Mouse (Mus musculus): ENCODE measurements around the gene Chchd6. TPM values are rescaled to one million over a fixed set of nuclear protein-coding genes. Genes with fewer than 3 reads are reported as not detected.

The Chchd6 gene
- total and polyA plus RNA-seq, 3 experiments, result 49.5 to 74.7 TPM; not detected in 1

GRCm38 (mm10) chr6:89386956-89387355 lies 208.5 kb downstream of the Chchd6 start:
- no peak overlapping the region for H3K27ac ChIP-seq (ENCODE audit: control insufficient read depth, low read depth, low read length)
- no peaks in the 10 kb centered on the region for H3K9me3 ChIP-seq (replicated peaks; ENCODE audit: insufficient read depth, low read length)
- no peaks in the 10 kb centered on the region for H3K36me3 ChIP-seq (ENCODE audit: control insufficient read depth in 1 of 2, insufficient read depth in 2 of 2, low read length in 2 of 2)
- H3K9ac ChIP-seq (ENCODE audit: control insufficient read depth, low read depth, low read length, poor library complexity, severe bottlenecking), result no peak overlapping the region
- no peaks in the 10 kb centered on the region for H3K79me2 ChIP-seq (ENCODE audit: control insufficient read depth, insufficient read depth, low read length, poor library complexity)
- no peaks in the 10 kb centered on the region for H3K27me3 ChIP-seq (ENCODE audit: control insufficient read depth in 1 of 2, insufficient read depth in 2 of 2, low read length in 2 of 2)
- TF ChIP-seq NELFE (IDR thresholded peaks at IDR 0.05; ENCODE audit: low read depth, low read length) (no peak), MAZ (IDR thresholded peaks at IDR 0.05; ENCODE audit: low read depth, low read length) (no peak), POLR2AphosphoS5 (IDR thresholded peaks at IDR 0.05; ENCODE audit: borderline replicate concordance, low read depth, low read length) (no peak), POLR2AphosphoS2 (IDR thresholded peaks at IDR 0.05; ENCODE audit: low read length) (no peak), MYB (IDR thresholded peaks at IDR 0.05; ENCODE audit: low read depth, low read length) (no peak), MEF2A (IDR thresholded peaks at IDR 0.05; ENCODE audit: extremely low read depth, insufficient replicate concordance, low read depth, low read length, poor library complexity, severe bottlenecking) (no peak), SMC3 (IDR thresholded peaks at IDR 0.05; ENCODE audit: low read depth, low read length) (no peak), MXI1 (IDR thresholded peaks at IDR 0.05; ENCODE audit: low read depth, low read length) (no peak), TCF12 (IDR thresholded peaks at IDR 0.05; ENCODE audit: low read depth, low read length) (no peak), CHD1 (IDR thresholded peaks at IDR 0.05; ENCODE audit: low read depth, low read length) (no peak), HCFC1 (IDR thresholded peaks at IDR 0.05; ENCODE audit: low read depth, low read length) (no peak), ZC3H11A (IDR thresholded peaks at IDR 0.05; ENCODE audit: low read depth, low read length) (no peak), UBTF (IDR thresholded peaks at IDR 0.05; ENCODE audit: borderline replicate concordance, insufficient read depth, low read depth, low read length) (no peak), ETS1 (IDR thresholded peaks at IDR 0.05; ENCODE audit: low read depth, low read length) (no peak), SIN3A (IDR thresholded peaks at IDR 0.05; ENCODE audit: low read length) (no peak), GABPA (IDR thresholded peaks at IDR 0.05; ENCODE audit: low read depth, low read length) (no peak), RCOR1 (IDR thresholded peaks at IDR 0.05; ENCODE audit: low read depth, low read length) (no peak), ELF1 (IDR thresholded peaks at IDR 0.05; ENCODE audit: low read depth, low read length) (no peak), MYC (IDR thresholded peaks at IDR 0.05; ENCODE audit: low read depth, low read length) (no peak)
- peak; percentile 17 for DNase-seq (ENCODE audit: low read depth, low spot score)
- no peak overlapping the region for H3K4me3 ChIP-seq (ENCODE audit: control insufficient read depth in 1 of 2, insufficient read depth in 1 of 2, low read depth in 2 of 2, low read length in 2 of 2)
- H3K4me1 ChIP-seq (ENCODE audit: control insufficient read depth in 1 of 2, insufficient read depth in 2 of 2, low read length in 2 of 2), result no peaks in the 10 kb centered on the region

DNA sequence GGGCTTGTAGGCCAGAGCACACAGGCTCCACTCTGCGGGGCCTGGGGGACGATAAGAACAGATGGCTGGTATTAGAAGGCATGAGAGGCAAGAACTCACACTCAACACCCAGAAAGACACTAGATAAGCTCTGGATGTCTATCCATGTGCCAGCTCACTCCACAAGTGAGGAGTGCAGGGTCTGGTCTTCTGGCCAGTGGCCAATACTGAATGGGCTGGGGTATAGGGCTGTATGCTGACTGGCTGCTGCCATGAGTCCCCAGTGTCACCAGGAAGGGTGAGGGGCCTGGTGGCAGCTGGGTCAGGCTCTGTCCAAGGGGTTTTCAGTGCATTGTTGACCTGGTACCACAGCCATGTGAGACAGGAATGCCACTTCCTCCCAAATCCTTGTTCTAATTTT lies 210.8 kb downstream of the Chchd6 start:
- Histone ChIP-seq H3K4me3 (ENCODE audit: control insufficient read depth in 1 of 2, insufficient read depth in 1 of 2, low read depth in 2 of 2, low read length in 2 of 2) (no peak overlapping the region), H3K9me3 (replicated peaks; ENCODE audit: insufficient read depth, low read length) (no peaks in the 10 kb centered on the region), H3K79me2 (ENCODE audit: control insufficient read depth, insufficient read depth, low read length, poor library complexity) (no peaks in the 10 kb centered on the region), H3K36me3 (ENCODE audit: control insufficient read depth in 1 of 2, insufficient read depth in 2 of 2, low read length in 2 of 2) (no peaks in the 10 kb centered on the region), H3K9ac (ENCODE audit: control insufficient read depth, low read depth, low read length, poor library complexity, severe bottlenecking) (no peak overlapping the region), H3K27me3 (ENCODE audit: control insufficient read depth in 1 of 2, insufficient read depth in 2 of 2, low read length in 2 of 2) (no peaks in the 10 kb centered on the region), H3K27ac (ENCODE audit: control insufficient read depth, low read depth, low read length) (no peak overlapping the region), H3K4me1 (ENCODE audit: control insufficient read depth in 1 of 2, insufficient read depth in 2 of 2, low read length in 2 of 2) (no peaks in the 10 kb centered on the region)
- TF ChIP-seq EP300 (IDR thresholded peaks at IDR 0.05; ENCODE audit: low read depth in 1 of 2, low read length in 2 of 2) (no peak), NELFE (IDR thresholded peaks at IDR 0.05; ENCODE audit: low read depth, low read length) (no peak), POLR2A (IDR thresholded peaks at IDR 0.05; ENCODE audit: control insufficient read depth in 1 of 2, insufficient read depth in 1 of 2, low read depth in 1 of 2, low read length in 2 of 2, poor library complexity in 1 of 2) (no peak), GABPA (IDR thresholded peaks at IDR 0.05; ENCODE audit: low read depth, low read length) (no peak), MXI1 (IDR thresholded peaks at IDR 0.05; ENCODE audit: low read depth, low read length) (no peak), USF1 (IDR thresholded peaks at IDR 0.05; ENCODE audit: low read depth, low read length) (no peak), CTCF (IDR thresholded peaks at IDR 0.05 in 2 of 3, conservative IDR thresholded peaks at IDR 0.05 in 1 of 3; ENCODE audit: control insufficient read depth in 1 of 3, insufficient read depth in 1 of 3, low read depth in 2 of 3, low read length in 3 of 3, poor library complexity in 1 of 3, severe bottlenecking in 1 of 3) (no peak), TAL1 (IDR thresholded peaks at IDR 0.05; ENCODE audit: low read length) (no peak), SIN3A (IDR thresholded peaks at IDR 0.05; ENCODE audit: low read length) (no peak), POLR2AphosphoS5 (IDR thresholded peaks at IDR 0.05; ENCODE audit: borderline replicate concordance, low read depth, low read length) (no peak), E2F4 (IDR thresholded peaks at IDR 0.05; ENCODE audit: borderline replicate concordance, low read depth, low read length) (no peak), KAT2A (conservative IDR thresholded peaks at IDR 0.05; ENCODE audit: low read depth, low read length) (no peak), ZNF384 (IDR thresholded peaks at IDR 0.05; ENCODE audit: low read depth, low read length) (no peak), ZKSCAN1 (IDR thresholded peaks at IDR 0.05; ENCODE audit: low read depth, low read length) (no peak), POLR2AphosphoS2 (IDR thresholded peaks at IDR 0.05; ENCODE audit: low read length) (no peak)
- no peak for DNase-seq (ENCODE audit: low read depth, low spot score)

All from MEL (cell line).